Mouse (Mus musculus) brain, adult 10 weeks (tissue): ENCODE results near the gene Haus4. TPM values are rescaled to one million over a fixed set of nuclear protein-coding genes. Genes with fewer than 3 reads are reported as not detected.

Experiments
- polyA plus RNA-seq: library from polyadenylated mRNA; stranded (reverse); fragments of 350-450 nt; fragmentation: Illumina TruSeq; extraction: RNeasy Lipid Tissue Mini Kit (QIAGEN cat#74804); gene quantifications from one replicate; pipeline ENCODE4 v1.2.3, GENCODE M21; 2015; ENCODE audit warnings: low read depth, low replicate concordance

Haus4 gene
- polyA plus RNA-seq: 4.1 TPM

DNA sequence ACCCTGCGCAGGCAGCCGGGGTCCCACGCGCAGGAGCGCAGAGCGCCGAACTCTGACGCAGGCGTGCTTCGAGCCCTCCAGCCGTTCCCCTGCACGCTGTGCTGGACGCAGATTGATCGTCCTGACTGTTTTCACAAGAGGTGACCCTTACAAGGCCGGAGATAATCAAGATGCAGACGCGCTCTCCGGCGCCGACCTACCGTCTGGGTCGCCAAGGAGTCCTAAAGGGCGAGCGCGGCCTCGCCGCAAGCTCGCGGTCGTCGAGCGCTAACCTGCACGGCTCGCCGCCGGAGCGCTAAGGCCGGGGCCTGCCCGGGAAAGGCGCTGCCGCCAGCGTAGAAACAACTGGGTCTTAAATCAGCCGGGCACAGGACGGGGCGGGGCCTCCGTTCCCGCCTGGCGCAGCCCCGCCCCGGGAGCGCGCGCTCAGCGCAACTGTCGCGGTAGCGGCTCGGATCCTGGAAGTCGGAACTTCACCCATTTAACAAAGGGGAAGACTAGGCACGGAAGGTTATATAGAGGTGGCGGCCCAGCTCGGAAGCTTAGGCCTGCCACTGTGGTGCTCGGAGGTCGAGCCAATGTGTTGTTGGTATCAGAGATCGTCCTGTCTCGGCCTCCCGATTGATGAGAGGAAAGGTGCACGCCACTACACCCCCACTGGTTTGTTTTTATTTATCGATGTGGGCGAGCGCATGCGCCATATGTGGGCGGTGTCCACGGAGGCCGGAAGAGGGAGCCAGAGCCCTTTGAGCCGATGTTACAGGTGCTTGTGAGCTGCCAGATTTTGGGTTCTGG, at the start of gene Haus4:
Gene Haus4 (minus strand): TSS at position 642 of the 795 bp plus-strand sequence.

GRCm38 (mm10) chr14:54577089-54577982, 22.9 kb upstream of the Haus4 start, which contains the start of gene Ajuba:
Gene Ajuba (minus strand): TSS chr14:54577558.

Other genes starting within 250 kb of the Haus4 start
- 47.9 TPM for gene Oxa1l, start 193.8 kb downstream of the Haus4 start, polyA plus RNA-seq
- 2.1 TPM for gene Slc7a7, start 136.8 kb downstream of the Haus4 start, polyA plus RNA-seq
- gene Mrpl52, start 127.7 kb downstream of the Haus4 start, polyA plus RNA-seq: 143 TPM
- gene Mmp14, start 123.0 kb downstream of the Haus4 start, polyA plus RNA-seq: 11.8 TPM
- gene Lrp10, start 90.5 kb downstream of the Haus4 start, polyA plus RNA-seq: 17.0 TPM
- 13.6 TPM for gene Rem2, start 78.5 kb downstream of the Haus4 start, polyA plus RNA-seq
- gene Prmt5, start 37.1 kb downstream of the Haus4 start, polyA plus RNA-seq: 61.5 TPM
- 1.4 TPM for gene Ajuba, start 22.9 kb upstream of the Haus4 start, polyA plus RNA-seq
- gene 4931414P19Rik, start 51.4 kb upstream of the Haus4 start, polyA plus RNA-seq: 4.7 TPM
- 275 TPM for gene Psmb5, start 63.4 kb upstream of the Haus4 start, polyA plus RNA-seq
- gene Psmb11, start 66.8 kb upstream of the Haus4 start, polyA plus RNA-seq: 0.16 TPM
- not detected for gene Gm17606, start 86.3 kb upstream of the Haus4 start, polyA plus RNA-seq
- gene Cdh24, start 86.7 kb upstream of the Haus4 start, polyA plus RNA-seq: 6.1 TPM
- gene 1700123O20Rik, start 131.6 kb upstream of the Haus4 start, polyA plus RNA-seq: 31.4 TPM
- 136 TPM for gene Acin1, start 132.3 kb upstream of the Haus4 start, polyA plus RNA-seq
- gene Gm29776, start 144.2 kb upstream of the Haus4 start, polyA plus RNA-seq: not detected
- not detected for gene Cebpe, start 157.6 kb upstream of the Haus4 start, polyA plus RNA-seq
- gene Slc7a8, start 227.3 kb upstream of the Haus4 start, polyA plus RNA-seq: 35.8 TPM